Mouse (Mus musculus): Measurements from ENCODE around the gene Zbtb43. TPM values are rescaled to one million over a fixed set of nuclear protein-coding genes. Genes with fewer than 3 reads are reported as not detected.
A peak's percentile ranks its signal among the peaks of the same experiment; 100 is the strongest.

Zbtb43 gene
- polyA plus RNA-seq, 1 experiment from 2014 or later: 17.8 TPM

DNA sequence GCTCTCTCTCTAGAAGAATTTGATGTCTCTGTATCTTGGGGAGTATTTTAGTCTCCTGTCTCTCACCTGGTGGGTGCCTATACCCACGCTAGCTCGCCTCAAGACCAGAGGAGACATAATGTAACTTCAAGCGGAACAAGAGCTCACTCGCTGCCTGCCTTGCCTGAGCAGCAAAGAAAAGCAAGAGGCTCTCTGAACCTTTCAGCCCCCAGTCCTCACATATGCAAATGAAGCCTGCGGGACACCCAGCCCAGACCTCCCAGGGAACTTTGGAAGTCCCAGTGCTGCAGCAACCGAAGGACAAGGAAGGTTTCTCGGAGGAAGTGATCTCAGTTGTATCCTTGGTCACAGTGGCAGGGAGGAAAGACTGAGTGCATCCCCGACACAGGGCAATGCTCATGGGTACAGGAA, 28.9 kb downstream of the Zbtb43 start:
- WGBS: 10% methylated on average over 8 of the region's 8 CpGs
- Histone ChIP-seq H3K4me3 (replicated peaks) (no peak overlapping the region), H3K27ac (peak overlapping the region; percentile 58), H3K4me1 (peaks cover 29% of the 10 kb centered on the region), H3K9me3 (replicated peaks) (no peaks in the 10 kb centered on the region), H3K4me2 (peak overlapping the region; percentile 32; the same call in 1 of the 2 replicates), H3K27me3 (peaks cover 12% of the 10 kb centered on the region), H3K9ac (no peak overlapping the region), H3K36me3 (no peaks in the 10 kb centered on the region)
- ATAC-seq (replicated peaks; ENCODE audit: low FRiP score): no peak

DNA sequence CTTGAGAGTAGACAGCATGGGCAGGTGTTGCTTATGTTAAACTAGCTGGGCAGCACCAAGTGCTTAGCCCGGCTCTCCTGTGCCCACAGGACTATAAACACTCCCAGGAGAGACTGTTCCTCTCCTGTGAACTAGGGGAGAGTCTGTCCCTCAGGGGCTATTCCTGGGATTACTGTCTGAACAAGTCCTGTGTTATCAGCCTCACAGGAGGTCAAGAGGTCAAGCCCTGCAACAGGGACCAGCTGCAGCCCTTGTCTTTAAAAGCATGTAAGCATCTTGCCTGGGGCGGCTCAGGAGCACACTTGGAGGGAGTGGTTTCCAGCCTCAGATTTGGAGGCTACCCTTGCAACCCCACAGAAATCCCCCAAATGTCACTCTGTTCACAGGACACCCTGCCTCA, 30.0 kb downstream of the Zbtb43 start:
- H3K36me3 ChIP-seq: no peaks in the 10 kb centered on the region
- no peak for ATAC-seq (replicated peaks; ENCODE audit: low FRiP score)
- H3K4me1 ChIP-seq: peaks cover 29% of the 10 kb centered on the region
- H3K4me2 ChIP-seq: no peak overlapping the region
- H3K27ac ChIP-seq: no peak overlapping the region
- H3K9ac ChIP-seq: no peak overlapping the region
- 52% methylated on average over 2 of the region's 2 CpGs for WGBS
- peaks cover 12% of the 10 kb centered on the region for H3K27me3 ChIP-seq
- H3K4me3 ChIP-seq (replicated peaks): no peak overlapping the region
- no peaks in the 10 kb centered on the region for H3K9me3 ChIP-seq (replicated peaks)

DNA sequence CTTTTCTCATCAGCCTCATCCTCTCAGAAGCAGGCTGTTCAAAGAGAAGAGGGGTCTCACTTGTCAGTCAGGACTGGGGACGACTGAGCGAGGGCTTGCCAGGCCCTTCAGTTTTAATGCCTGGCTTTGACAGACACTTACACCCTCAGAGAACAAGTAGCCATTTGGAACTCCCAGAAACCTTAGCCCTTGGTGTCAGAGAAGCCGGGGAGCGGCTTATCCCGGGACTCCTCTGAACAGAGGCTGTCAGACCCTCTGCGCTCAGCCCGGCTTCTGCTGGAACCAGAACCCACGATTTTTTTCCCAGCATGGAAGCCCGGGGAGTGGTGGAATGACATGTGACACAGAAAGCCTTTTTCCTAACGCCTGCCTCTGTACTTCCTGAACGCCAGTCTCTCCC, 31.2 kb downstream of the Zbtb43 start:
- no peaks in the 10 kb centered on the region for H3K36me3 ChIP-seq
- no peak for ATAC-seq (replicated peaks; ENCODE audit: low FRiP score)
- no peak overlapping the region for H3K9ac ChIP-seq
- no peak overlapping the region for H3K27ac ChIP-seq
- H3K9me3 ChIP-seq (replicated peaks): no peaks in the 10 kb centered on the region
- H3K4me1 ChIP-seq: peaks cover 29% of the 10 kb centered on the region
- H3K4me3 ChIP-seq (replicated peaks): no peak overlapping the region
- H3K27me3 ChIP-seq: peaks cover 12% of the 10 kb centered on the region
- WGBS: 48% methylated on average over 11 of the region's 11 CpGs
- no peak overlapping the region for H3K4me2 ChIP-seq

DNA sequence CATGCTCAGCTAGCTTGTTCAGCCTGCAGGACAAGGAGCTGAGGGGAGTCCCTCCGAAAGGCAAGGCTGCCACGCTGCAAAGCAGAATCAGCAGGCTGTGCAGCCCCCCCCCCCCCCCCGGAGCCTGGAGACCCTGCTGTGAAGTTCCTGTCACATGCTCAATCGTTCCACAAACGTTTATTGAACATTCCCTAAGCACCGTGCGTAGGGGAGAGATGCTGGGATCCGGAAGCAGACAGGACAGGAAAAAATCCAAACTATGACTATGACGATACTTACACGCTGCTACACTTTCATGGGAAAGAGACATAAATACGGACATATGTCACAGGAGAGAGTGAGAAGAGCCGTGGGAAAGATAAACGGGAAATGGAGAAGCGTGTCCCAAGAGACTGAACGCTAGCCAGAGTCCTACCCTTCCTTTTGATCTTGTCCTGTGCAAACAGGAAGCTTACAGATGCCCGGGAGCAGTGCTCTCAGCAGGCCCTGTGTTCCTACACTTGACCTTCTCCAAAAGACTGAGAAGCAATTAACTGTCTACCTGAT, 32.3 kb downstream of the Zbtb43 start:
- H3K27ac ChIP-seq: no peak overlapping the region
- H3K27me3 ChIP-seq: peaks cover 12% of the 10 kb centered on the region
- no peak overlapping the region for H3K9ac ChIP-seq
- WGBS: 4% methylated on average over 16 of the region's 16 CpGs
- peak overlapping the region; percentile 50 for H3K4me2 ChIP-seq
- H3K4me1 ChIP-seq: peaks cover 31% of the 10 kb centered on the region
- peak overlapping the region; percentile 8; the same call in 1 of the 2 replicates for H3K4me3 ChIP-seq (replicated peaks)
- H3K9me3 ChIP-seq (replicated peaks): no peaks in the 10 kb centered on the region
- no peaks in the 10 kb centered on the region for H3K36me3 ChIP-seq
- no peak for ATAC-seq (replicated peaks; ENCODE audit: low FRiP score)

DNA sequence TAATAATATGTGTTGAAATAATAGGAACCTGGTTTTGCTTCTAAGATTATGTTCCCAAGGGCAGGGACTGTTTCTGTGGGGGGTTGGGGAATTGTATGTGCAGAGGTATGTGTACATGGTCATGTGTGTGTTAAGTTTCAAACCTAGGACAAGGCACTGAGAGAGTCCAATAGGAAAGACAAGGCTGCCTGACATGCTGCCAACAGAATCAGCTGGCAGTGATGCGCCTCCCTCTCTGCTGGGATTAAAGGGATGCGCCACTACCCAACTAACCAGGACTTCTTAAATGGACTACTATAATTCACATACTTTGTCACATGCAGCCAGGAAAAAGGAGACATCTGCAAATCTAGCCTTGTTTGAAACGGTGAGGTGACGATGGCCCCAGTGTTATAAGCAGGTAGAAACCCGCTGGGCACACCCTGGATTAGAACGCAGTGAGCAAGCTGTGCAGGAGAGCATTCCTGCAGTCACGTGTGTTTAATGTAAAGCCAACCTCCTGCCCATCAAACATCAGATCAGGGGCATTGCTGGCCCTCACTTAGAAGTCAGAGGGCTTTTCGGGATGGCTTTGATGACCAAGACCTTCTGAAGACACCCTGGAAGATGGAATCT, 33.2 kb downstream of the Zbtb43 start:
- 51% methylated on average over 8 of the region's 8 CpGs for WGBS
- Histone ChIP-seq H3K4me1 (peaks cover 37% of the 10 kb centered on the region), H3K27ac (no peak overlapping the region), H3K36me3 (no peaks in the 10 kb centered on the region), H3K9me3 (replicated peaks) (no peaks in the 10 kb centered on the region), H3K4me2 (no peak overlapping the region), H3K9ac (no peak overlapping the region), H3K4me3 (replicated peaks) (no peak overlapping the region), H3K27me3 (peaks cover 12% of the 10 kb centered on the region)
- ATAC-seq (replicated peaks; ENCODE audit: low FRiP score): no peak

DNA sequence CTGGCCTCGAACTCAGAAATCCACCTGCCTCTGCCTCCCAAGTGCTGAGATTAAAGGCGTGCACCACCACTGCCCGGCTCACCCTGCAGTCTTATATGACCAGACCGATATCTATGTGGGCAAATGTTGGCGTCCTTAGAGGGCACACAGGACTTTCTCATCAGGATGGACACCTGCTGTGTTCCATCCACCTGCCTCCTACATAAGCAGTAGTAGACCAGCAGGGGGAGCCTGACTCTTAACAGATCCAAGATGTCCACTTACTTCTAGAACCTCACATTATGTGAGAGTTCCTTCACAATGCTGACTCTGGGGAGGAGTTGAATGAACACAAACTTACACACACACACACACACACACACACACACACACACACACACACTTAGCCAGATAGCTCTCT, 35.5 kb downstream of the Zbtb43 start:
- H3K4me1 ChIP-seq: peaks cover 41% of the 10 kb centered on the region
- no peak overlapping the region for H3K27ac ChIP-seq
- no peak for ATAC-seq (replicated peaks; ENCODE audit: low FRiP score)

DNA sequence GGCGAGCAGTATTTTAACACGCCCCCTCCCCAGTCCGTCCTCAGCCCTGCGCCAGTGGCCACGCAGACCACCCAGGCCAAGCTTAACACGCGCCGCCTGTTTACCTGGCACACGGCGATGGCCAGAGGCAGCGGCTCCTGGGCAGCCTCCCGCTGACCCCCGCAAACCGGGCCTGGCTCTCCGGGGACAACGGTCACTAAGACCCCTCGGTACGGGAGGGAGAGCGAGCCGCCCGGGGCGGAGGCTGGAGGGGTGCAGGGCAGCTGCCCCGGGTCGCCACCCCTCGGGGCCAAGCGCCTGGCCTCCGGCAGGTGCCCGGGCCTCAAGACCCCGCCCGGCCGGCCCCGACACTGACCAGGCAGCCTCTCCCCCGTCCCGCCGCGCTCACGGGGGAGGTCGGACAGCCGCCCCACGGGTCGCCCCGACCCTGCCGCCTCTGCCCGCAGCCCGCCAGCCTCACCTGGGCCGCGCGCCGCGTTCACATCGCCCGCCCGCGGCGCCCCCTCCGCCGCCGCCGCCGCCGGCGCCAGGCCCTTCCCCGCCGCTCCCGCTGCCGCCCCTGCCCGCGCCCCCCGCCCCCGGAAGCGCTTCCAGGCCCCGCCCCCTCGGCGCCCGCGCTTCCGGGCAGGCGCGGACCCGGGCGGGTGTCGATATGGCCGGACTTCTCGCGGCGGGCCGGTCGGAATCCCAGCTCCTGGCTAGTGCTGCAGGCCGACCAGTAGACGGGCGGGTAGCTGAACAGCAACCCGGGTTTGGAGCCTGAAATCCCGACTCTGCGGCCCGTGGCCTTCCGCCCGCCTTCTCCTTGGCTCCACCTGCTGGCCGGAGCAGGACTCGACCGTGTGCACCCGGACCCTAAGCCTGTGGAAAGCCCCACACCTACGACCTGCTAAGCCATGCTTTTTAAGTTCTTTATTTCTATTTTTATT, 37.3 kb downstream of the Zbtb43 start, which contains the start of gene Zbtb34:
TSS of gene Zbtb34 (minus strand) at position 554 of the 929 bp plus-strand sequence.
- peaks cover 36% of the 10 kb centered on the region for H3K4me1 ChIP-seq
- peak within 1 kb of the TSS; percentile 94 for H3K9ac ChIP-seq
- WGBS: under 1% methylated on average over 61 of the region's 102 CpGs

More for the DNA sequence above, 35.5 kb downstream of the Zbtb43 start:
- Histone ChIP-seq H3K36me3 (no peaks in the 10 kb centered on the region), H3K9me3 (replicated peaks) (no peaks in the 10 kb centered on the region), H3K4me2 (no peak overlapping the region), H3K27me3 (peaks cover 12% of the 10 kb centered on the region), H3K4me3 (replicated peaks) (no peak overlapping the region), H3K9ac (no peak overlapping the region)
- WGBS: 63% methylated on average over 5 of the region's 5 CpGs

DNA sequence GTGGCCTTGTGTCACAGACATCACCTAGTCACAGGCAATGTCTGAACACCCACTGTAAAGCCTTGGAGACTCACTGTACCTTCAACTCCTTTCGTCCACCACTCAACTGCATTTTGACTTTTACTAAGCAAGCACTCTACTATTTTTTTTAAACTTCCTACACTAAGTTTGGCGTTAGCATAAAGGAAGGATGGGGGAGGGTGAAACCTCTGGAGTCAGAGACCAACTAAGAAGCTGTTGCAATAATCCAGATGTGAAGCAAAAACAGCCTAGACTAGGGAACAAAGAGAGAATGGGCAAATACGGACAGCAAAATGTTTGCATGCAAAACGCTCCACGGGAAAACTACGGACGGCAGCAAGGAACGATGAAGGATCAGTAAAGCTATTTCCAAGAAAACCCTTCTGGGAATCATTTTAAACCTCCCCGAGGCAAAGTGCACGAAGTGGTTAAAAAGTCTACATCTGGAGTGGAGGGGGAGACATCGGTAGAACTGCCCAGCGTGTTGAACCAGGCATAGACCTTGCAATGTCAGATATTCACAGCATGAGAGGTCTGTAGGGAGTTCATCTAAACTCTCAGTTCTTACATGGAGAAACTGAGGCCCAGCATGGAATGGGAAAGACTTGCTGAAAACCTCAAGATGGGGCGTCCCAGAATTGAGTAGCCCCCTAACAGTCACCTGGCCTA, 38.1 kb downstream of the Zbtb43 start:
- Histone ChIP-seq H3K4me1 (peaks cover 28% of the 10 kb centered on the region), H3K36me3 (peaks cover 20% of the 10 kb centered on the region), H3K9ac (peak overlapping the region; percentile 94), H3K4me2 (peak overlapping the region; percentile 89), H3K27me3 (peaks cover 1% of the 10 kb centered on the region; the same call in 1 of the 2 replicates), H3K27ac (peak overlapping the region; percentile 87), H3K9me3 (replicated peaks) (no peaks in the 10 kb centered on the region), H3K4me3 (replicated peaks) (peak overlapping the region; percentile 99)
- 7% methylated on average over 13 of the region's 13 CpGs for WGBS
- no peak for ATAC-seq (replicated peaks; ENCODE audit: low FRiP score)

More for the DNA sequence above, 37.3 kb downstream of the Zbtb43 start, which contains the start of gene Zbtb34:
- no peaks in the 10 kb centered on the region for H3K9me3 ChIP-seq (replicated peaks)
- ATAC-seq (replicated peaks; ENCODE audit: low FRiP score): peak; percentile 74
- peak within 1 kb of the TSS; percentile 99 for H3K4me3 ChIP-seq (replicated peaks)
- H3K36me3 ChIP-seq: peaks cover 16% of the 10 kb centered on the region
- peak within 1 kb of the TSS; percentile 89 for H3K4me2 ChIP-seq
- peak within 1 kb of the TSS; percentile 87 for H3K27ac ChIP-seq
- H3K27me3 ChIP-seq: peaks cover 6% of the 10 kb centered on the region; the same call in 1 of the 2 replicates

DNA sequence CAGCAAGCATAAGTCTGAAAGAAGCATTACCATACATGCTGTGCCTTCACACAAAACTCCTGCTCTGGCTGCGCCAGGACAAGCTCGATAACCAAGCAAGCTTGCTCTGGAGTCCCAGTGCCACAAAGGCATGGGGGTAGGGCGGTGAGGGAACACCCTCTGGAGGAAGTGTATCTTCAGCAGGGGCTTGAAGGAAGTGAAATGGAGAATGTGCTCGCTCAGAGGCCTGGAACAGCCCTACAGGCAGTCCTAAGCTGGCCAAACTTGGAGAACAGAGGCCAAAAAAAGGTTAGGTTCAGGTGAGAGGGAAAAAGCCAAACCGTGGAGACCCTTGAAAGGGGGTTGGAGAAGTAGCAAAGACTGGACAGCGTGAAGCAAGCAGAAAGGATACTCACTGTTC, 39.0 kb downstream of the Zbtb43 start:
- Histone ChIP-seq H3K4me1 (peaks cover 26% of the 10 kb centered on the region), H3K36me3 (peaks cover 26% of the 10 kb centered on the region), H3K27me3 (no peaks in the 10 kb centered on the region), H3K4me2 (peak overlapping the region; percentile 89), H3K9ac (peak overlapping the region; percentile 94; the same call in 1 of the 2 replicates), H3K27ac (peak overlapping the region; percentile 87), H3K9me3 (replicated peaks) (no peaks in the 10 kb centered on the region), H3K4me3 (replicated peaks) (peak overlapping the region; percentile 99)
- 43% methylated on average over 6 of the region's 6 CpGs for WGBS
- ATAC-seq (replicated peaks; ENCODE audit: low FRiP score): no peak

DNA sequence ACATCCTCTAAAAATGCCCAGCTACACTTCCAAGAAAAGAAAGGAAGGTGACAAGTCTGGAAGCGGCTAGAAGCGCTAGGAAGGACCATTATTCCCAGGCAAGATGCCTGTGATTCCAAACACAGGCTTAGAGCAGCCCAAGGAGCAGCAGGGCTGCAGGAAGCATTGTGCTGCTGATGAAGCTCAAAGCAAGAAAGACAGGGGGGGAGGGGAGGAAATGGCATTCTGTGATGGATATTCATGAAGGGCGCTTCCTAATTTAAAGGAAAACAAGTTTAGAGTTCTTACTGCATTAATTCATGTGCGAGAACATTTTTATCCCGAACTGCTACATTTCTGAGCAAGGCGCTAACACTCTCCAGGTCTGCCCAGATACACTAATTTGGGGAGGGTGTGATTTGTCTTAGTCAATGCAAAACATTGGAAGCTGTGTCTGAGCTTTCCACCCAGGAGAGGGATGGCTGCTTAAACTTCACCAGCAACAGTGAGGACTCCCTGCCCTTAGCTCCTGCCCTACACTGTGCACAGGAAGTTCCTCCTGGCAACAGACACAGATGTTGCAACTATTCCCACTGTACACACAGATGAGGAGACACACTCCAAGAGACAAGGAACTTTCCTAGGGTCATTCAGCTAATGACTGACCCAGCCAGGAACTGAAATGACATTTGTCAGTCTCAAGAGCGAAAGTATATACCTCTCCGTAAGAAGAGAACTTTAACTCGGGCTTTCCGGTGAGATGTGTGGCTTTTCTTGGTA, 41.5 kb downstream of the Zbtb43 start:
- Histone ChIP-seq H3K4me1 (peaks cover 26% of the 10 kb centered on the region), H3K27me3 (no peaks in the 10 kb centered on the region), H3K36me3 (peaks cover 40% of the 10 kb centered on the region), H3K9ac (no peak overlapping the region), H3K4me3 (replicated peaks) (no peak overlapping the region), H3K9me3 (replicated peaks) (no peaks in the 10 kb centered on the region), H3K27ac (no peak overlapping the region), H3K4me2 (no peak overlapping the region)
- ATAC-seq (replicated peaks; ENCODE audit: low FRiP score): no peak
- 79% methylated on average over 10 of the region's 10 CpGs for WGBS

DNA sequence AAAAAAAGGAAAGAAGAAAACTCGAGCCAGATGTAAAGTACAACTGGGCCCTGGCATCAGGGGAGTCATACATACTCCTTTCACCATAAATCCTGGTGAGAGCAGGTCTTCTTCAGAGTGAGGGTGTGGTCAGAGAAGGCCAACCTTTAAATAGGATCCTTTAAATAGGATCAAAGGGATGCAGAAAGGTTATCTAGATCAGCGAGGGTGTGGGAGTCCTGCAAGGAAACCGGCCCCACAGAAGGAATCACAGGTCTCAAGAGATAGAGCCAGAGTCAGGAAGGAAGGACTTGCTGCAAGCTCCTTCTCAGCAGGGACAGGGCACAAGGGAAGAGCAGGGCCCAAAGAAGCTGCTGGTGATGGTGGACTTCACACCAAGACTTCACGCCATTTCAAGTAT, 50.9 kb downstream of the Zbtb43 start:
- no peaks in the 10 kb centered on the region for H3K27me3 ChIP-seq
- H3K4me2 ChIP-seq: no peak overlapping the region
- 58% methylated on average over 4 of the region's 4 CpGs for WGBS
- H3K36me3 ChIP-seq: peaks cover 39% of the 10 kb centered on the region
- no peak overlapping the region for H3K9ac ChIP-seq
- no peak overlapping the region for H3K4me3 ChIP-seq (replicated peaks)
- no peaks in the 10 kb centered on the region for H3K9me3 ChIP-seq (replicated peaks)
- no peak for ATAC-seq (replicated peaks; ENCODE audit: low FRiP score)
- no peak overlapping the region for H3K27ac ChIP-seq
- no peaks in the 10 kb centered on the region for H3K4me1 ChIP-seq

Data from kidney, embryonic 15.5 days (tissue).